Mouse (Mus musculus) CH12.LX (cell line): ENCODE data around the gene Fastk. TPM values are rescaled to one million over a fixed set of nuclear protein-coding genes. Genes with fewer than 3 reads are reported as not detected.

ENCODE experiments used
- DNase-seq: peaks from one replicate; pipeline ENCODE4 v3.0.0-alpha.2; 2013; ENCODE audit errors: extremely low read depth
- H3K27ac ChIP-seq: 2 replicates; pipeline ENCODE4 v1.5.1; 2012; ENCODE audit warnings: low read depth, mild to moderate bottlenecking, control low read depth, moderate library complexity; ENCODE audit not compliant: insufficient read depth
- H3K27me3 ChIP-seq: replicated peaks from 2 replicates; pipeline ENCODE3; 2012; ENCODE audit warnings: inconsistent platforms
- H3K36me3 ChIP-seq, 2 experiments: replicated peaks in 1 of 2; 2 replicates each; pipeline versions ENCODE3 to v1.6.1; 2012; ENCODE audit warnings: inconsistent platforms in 1 of 2, low read length in 1 of 2, mild to moderate bottlenecking in 1 of 2, mixed read lengths in 1 of 2, moderate library complexity in 1 of 2; ENCODE audit not compliant: control insufficient read depth in 1 of 2, insufficient read depth in 1 of 2
- H3K4me1 ChIP-seq, 2 experiments: 2 replicates each; pipeline ENCODE4 v1.6.1; 2012; ENCODE audit warnings: inconsistent platforms in 1 of 2, moderate library complexity in 1 of 2; ENCODE audit not compliant: insufficient read depth in 2 of 2, control insufficient read depth in 1 of 2
- H3K4me2 ChIP-seq: 2 replicates; pipeline ENCODE4 v1.6.1; 2012; ENCODE audit warnings: low read depth, mild to moderate bottlenecking, control low read depth; ENCODE audit not compliant: poor library complexity, insufficient read depth, severe bottlenecking
- H3K4me3 ChIP-seq, 3 experiments: fragments of 150-350 bp in 1 of 3; sonication (generic) in 1 of 3; replicated peaks in 1 of 3; 2 replicates each; pipeline versions ENCODE3 to v1.5.1; 2011 to 2012; ENCODE audit warnings: low read depth in 2 of 3, low read length in 2 of 3, mild to moderate bottlenecking in 2 of 3, moderate library complexity in 2 of 3, control low read depth in 1 of 3, improper control_type of control experiment in 1 of 3, inconsistent platforms in 1 of 3, mixed read lengths in 1 of 3; ENCODE audit not compliant: poor library complexity in 1 of 3
- H3K79me2 ChIP-seq: replicated peaks from 2 replicates; pipeline ENCODE4 v1.6.1; 2012; ENCODE audit warnings: mild to moderate bottlenecking, moderate library complexity; ENCODE audit not compliant: control insufficient read depth, poor library complexity, insufficient read depth, severe bottlenecking; ENCODE audit errors: extremely low read depth
- H3K9ac ChIP-seq: 2 replicates; pipeline ENCODE4 v1.6.1; 2012; ENCODE audit warnings: low read depth, mild to moderate bottlenecking, control low read depth, moderate library complexity; ENCODE audit not compliant: insufficient read depth
- H3K9me3 ChIP-seq: replicated peaks from 2 replicates; pipeline ENCODE3; 2012; ENCODE audit warnings: low read length, inconsistent platforms, mixed read lengths
- CHD2 ChIP-seq: IDR thresholded peaks from 2 replicates; pipeline ENCODE4 v1.6.1; 2011; ENCODE audit warnings: low read length, improper control_type of control experiment
- CTCF ChIP-seq, 2 experiments: IDR thresholded peaks in 1 of 2; conservative IDR thresholded peaks in 1 of 2; 2 replicates each; pipeline ENCODE4 v1.5.1; 2011 to 2012; ENCODE audit warnings: low read depth in 2 of 2, low read length in 2 of 2, improper control_type of control experiment in 1 of 2, inconsistent platforms in 1 of 2, mild to moderate bottlenecking in 1 of 2, moderate library complexity in 1 of 2
- E2F4 ChIP-seq: IDR thresholded peaks from 2 replicates; pipeline ENCODE4 v1.6.1; 2011; ENCODE audit warnings: low read depth, low read length, improper control_type of control experiment; ENCODE audit not compliant: insufficient replicate concordance
- ELF1 ChIP-seq: IDR thresholded peaks from 2 replicates; pipeline ENCODE4 v1.6.1; 2014; ENCODE audit warnings: low read depth, mild to moderate bottlenecking, inconsistent platforms, low read length, improper control_type of control experiment
- ETS1 ChIP-seq: conservative IDR thresholded peaks from 2 replicates; pipeline ENCODE4 v1.6.1; 2012; ENCODE audit warnings: low read depth, mild to moderate bottlenecking, inconsistent platforms, low read length, improper control_type of control experiment, moderate library complexity
- HCFC1 ChIP-seq: IDR thresholded peaks from 2 replicates; pipeline ENCODE4 v1.6.1; 2012; ENCODE audit warnings: low read depth, mild to moderate bottlenecking, inconsistent platforms, low read length, improper control_type of control experiment
- IRF4 ChIP-seq: IDR thresholded peaks from 2 replicates; pipeline ENCODE4 v1.6.1; 2014; ENCODE audit warnings: low read depth, mild to moderate bottlenecking, inconsistent platforms, low read length, improper control_type of control experiment
- JUN ChIP-seq: IDR thresholded peaks from 2 replicates; pipeline ENCODE4 v1.6.1; 2011; ENCODE audit warnings: low read depth, mild to moderate bottlenecking, low read length, improper control_type of control experiment, moderate library complexity; ENCODE audit not compliant: insufficient read depth
- JUND ChIP-seq: conservative IDR thresholded peaks from 2 replicates; pipeline ENCODE4 v1.6.1; 2011; ENCODE audit warnings: low read depth, low read length, improper control_type of control experiment
- KAT2A ChIP-seq: IDR thresholded peaks from 2 replicates; pipeline ENCODE4 v1.6.1; 2012; ENCODE audit warnings: low read length, improper control_type of control experiment, inconsistent platforms; ENCODE audit not compliant: insufficient replicate concordance
- MAFK ChIP-seq: IDR thresholded peaks from 2 replicates; pipeline ENCODE4 v1.6.1; 2011; ENCODE audit warnings: low read length, improper control_type of control experiment; ENCODE audit not compliant: insufficient replicate concordance
- MXI1 ChIP-seq: IDR thresholded peaks from 2 replicates; pipeline ENCODE4 v1.6.1; 2011; ENCODE audit warnings: mild to moderate bottlenecking, low read depth, low read length, improper control_type of control experiment
- MYC ChIP-seq: IDR thresholded peaks from 2 replicates; pipeline ENCODE4 v1.6.1; 2011; ENCODE audit warnings: low read depth, mild to moderate bottlenecking, improper control_type of control experiment, low read length
- NRF1 ChIP-seq: IDR thresholded peaks from 2 replicates; pipeline ENCODE4 v1.6.1; 2014; ENCODE audit warnings: low read depth, mild to moderate bottlenecking, inconsistent platforms, low read length, improper control_type of control experiment, moderate library complexity
- PAX5 ChIP-seq: IDR thresholded peaks from 2 replicates; pipeline ENCODE4 v1.6.1; 2012; ENCODE audit warnings: low read length, inconsistent platforms, mixed read lengths
- POLR2A ChIP-seq: IDR thresholded peaks from 2 replicates; pipeline ENCODE4 v1.6.1; 2011; ENCODE audit warnings: low read depth, mild to moderate bottlenecking, improper control_type of control experiment, low read length
- RAD21 ChIP-seq: IDR thresholded peaks from 2 replicates; pipeline ENCODE4 v1.6.1; 2011; ENCODE audit warnings: low read depth, mild to moderate bottlenecking, low read length, improper control_type of control experiment, moderate library complexity
- RCOR1 ChIP-seq: conservative IDR thresholded peaks from 2 replicates; pipeline ENCODE4 v1.6.1; 2012; ENCODE audit warnings: low read depth, mild to moderate bottlenecking, inconsistent platforms, low read length, improper control_type of control experiment
- SIN3A ChIP-seq: IDR thresholded peaks from 2 replicates; pipeline ENCODE4 v1.6.1; 2012; ENCODE audit warnings: low read length, improper control_type of control experiment, inconsistent platforms
- SMC3 ChIP-seq: IDR thresholded peaks from 2 replicates; pipeline ENCODE4 v1.6.1; 2011; ENCODE audit warnings: low read depth, low read length, improper control_type of control experiment
- TBP ChIP-seq: conservative IDR thresholded peaks from 2 replicates; pipeline ENCODE4 v1.6.1; 2011; ENCODE audit warnings: low read depth, low read length, improper control_type of control experiment
- UBTF ChIP-seq: IDR thresholded peaks from 2 replicates; pipeline ENCODE4 v1.6.1; 2012; ENCODE audit warnings: low read depth, mild to moderate bottlenecking, inconsistent platforms, low read length, improper control_type of control experiment, moderate library complexity
- ZKSCAN1 ChIP-seq: IDR thresholded peaks from 2 replicates; pipeline ENCODE4 v1.6.1; 2012; ENCODE audit warnings: low read depth, inconsistent platforms, low read length, improper control_type of control experiment, borderline replicate concordance
- ZNF384 ChIP-seq: IDR thresholded peaks from 2 replicates; pipeline ENCODE4 v1.6.1; 2012; ENCODE audit warnings: low read depth, low read length, improper control_type of control experiment, inconsistent platforms
- dilution Hi-C: fragments of 300-500 bp; cut with MboI; formaldehyde crosslinking; loops from 2 replicates; pipeline ENCODE4 v1.14.3; 2020; ENCODE audit warnings: low sequenced_read_pairs; ENCODE audit not compliant: extremely low pct_unique_long_range_greater_than_20kb, extremely low pct_ligation_motif_present
- in situ Hi-C: fragments of 300-500 bp; cut with MboI; formaldehyde crosslinking; loops from 3 replicates; pipeline ENCODE4 v1.14.3; 2019; ENCODE audit warnings: low sequenced_read_pairs, low pct_ligation_motif_present, low pct_unique_long_range_greater_than_20kb, mixed read lengths
- polyA plus RNA-seq: library from polyadenylated mRNA; unstranded; fragments of >175 nt; gene quantifications from 2 replicates; pipeline ENCODE4 v1.2.1, GENCODE M21; 2012; ENCODE audit warnings: low read depth; ENCODE audit not compliant: insufficient read length
- total RNA-seq, 2 experiments: library from RNA; depleted of rRNA; stranded (reverse); fragments of 300-350 nt in 1 of 2; fragments of >200 nt in 1 of 2; gene quantifications; 2 replicates each; pipeline ENCODE4 v1.2.3; 2012 to 2014

Gene Fastk
- total and polyA plus RNA-seq, 3 experiments = 44.8 to 88.0 (median 61.4) TPM

DNA sequence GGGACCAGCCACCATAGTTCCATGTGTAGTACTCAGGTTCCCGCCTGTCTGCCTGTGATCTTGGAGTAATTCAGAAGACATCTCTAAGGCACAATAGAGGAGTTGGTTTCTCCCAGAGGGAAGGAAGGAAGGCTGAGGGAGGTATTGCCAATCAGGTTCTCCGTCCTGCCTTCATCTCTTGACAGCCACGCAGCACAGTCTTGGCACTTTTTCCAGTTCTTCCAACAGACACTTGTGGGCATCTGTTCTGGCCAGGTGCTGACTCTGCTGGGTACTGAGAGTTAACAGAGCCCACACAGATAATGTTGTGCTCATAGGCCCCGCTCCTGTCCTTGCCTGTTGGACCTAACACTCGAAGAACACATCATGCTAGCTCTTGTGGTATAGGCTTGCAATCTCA lies 41.7 kb upstream of the Fastk start:
- no peaks in the 10 kb centered on the region for H3K9me3 ChIP-seq
- no peak overlapping the region for H3K4me3 ChIP-seq
- no peaks in the 10 kb centered on the region for H3K4me1 ChIP-seq
- TF ChIP-seq KAT2A (no peak), RCOR1 (no peak)
- peaks cover 52 to 97% of the 10 kb centered on the region in 2 experiments for H3K36me3 ChIP-seq
- H3K4me2 ChIP-seq = no peak overlapping the region
- H3K27ac ChIP-seq = no peak overlapping the region
- H3K9ac ChIP-seq = no peak overlapping the region
- H3K27me3 ChIP-seq = no peaks in the 10 kb centered on the region
- H3K79me2 ChIP-seq = no peaks in the 10 kb centered on the region
- no peak for DNase-seq
- in situ Hi-C loops (no loop called here), dilution Hi-C loops (no loop called here)

DNA sequence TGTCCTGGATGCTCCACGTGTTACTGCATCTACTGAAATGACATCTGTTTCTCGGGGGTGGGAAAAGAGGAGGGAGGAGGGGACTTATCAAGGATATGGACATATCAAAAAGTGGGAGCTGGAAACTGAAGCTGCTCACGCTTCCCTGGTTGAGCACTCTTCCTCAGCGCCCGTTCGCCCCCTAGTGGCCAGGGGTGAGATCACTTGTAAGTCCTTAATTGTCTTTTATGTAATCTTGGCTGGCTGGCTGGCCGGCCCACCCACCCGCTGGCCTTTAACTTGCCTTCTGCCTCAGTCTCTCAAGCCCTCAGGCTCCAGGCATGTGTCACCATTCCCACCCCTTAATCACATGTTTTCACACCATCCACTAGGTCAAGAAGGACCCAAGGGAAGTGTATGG lies 41.0 kb upstream of the Fastk start:
- dilution Hi-C loops = no loop called here
- H3K36me3 ChIP-seq = peaks cover 54 to 97% of the 10 kb centered on the region in 2 experiments

DNA sequence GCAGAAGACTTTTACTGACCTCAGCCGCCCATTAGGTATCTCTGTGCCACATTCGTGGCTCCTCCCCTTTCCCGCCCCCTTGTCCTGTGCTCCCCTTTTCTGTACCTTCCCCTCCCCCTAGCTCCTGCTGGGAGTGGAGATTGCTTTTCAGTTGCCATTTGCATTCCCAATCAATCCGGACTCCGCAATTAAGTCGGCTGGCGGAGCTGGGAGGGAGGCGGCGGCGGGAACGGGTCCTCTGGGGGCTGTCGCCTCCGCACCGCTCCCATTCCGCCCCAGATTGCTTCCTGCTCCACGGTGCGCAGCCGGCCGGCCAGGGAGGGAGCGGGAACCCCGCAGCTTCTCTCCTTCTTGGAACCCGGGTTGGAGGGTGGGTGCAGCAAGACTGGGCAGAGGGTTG lies 39.9 kb upstream of the Fastk start:
- no peak overlapping the region for H3K4me3 ChIP-seq
- no peak for DNase-seq
- H3K27me3 ChIP-seq = no peaks in the 10 kb centered on the region
- no peak overlapping the region for H3K9ac ChIP-seq
- no peaks in the 10 kb centered on the region for H3K9me3 ChIP-seq
- in situ Hi-C loops = no loop called here
- H3K27ac ChIP-seq = no peak overlapping the region
- H3K79me2 ChIP-seq = no peaks in the 10 kb centered on the region
- no peaks in the 10 kb centered on the region for H3K4me1 ChIP-seq
- dilution Hi-C loops = no loop called here
- TF ChIP-seq UBTF (no peak), TBP (no peak), PAX5 (no peak), ETS1 (no peak), CHD2 (no peak), NRF1 (no peak), MXI1 (no peak), MAFK (no peak), ZKSCAN1 (no peak), ZNF384 (no peak), POLR2A (no peak), MYC (no peak), SIN3A (no peak), ELF1 (no peak), E2F4 (no peak), JUN (no peak), HCFC1 (no peak), RCOR1 (no peak), JUND (no peak), RAD21 (no peak)
- peaks cover 60 to 97% of the 10 kb centered on the region in 2 experiments for H3K36me3 ChIP-seq
- no peak overlapping the region for H3K4me2 ChIP-seq

More for the DNA sequence above, 41.0 kb upstream of the Fastk start:
- Histone ChIP-seq H3K9me3 (no peaks in the 10 kb centered on the region), H3K27ac (no peak overlapping the region), H3K4me3 (no peak overlapping the region), H3K9ac (no peak overlapping the region), H3K27me3 (no peaks in the 10 kb centered on the region), H3K4me2 (no peak overlapping the region), H3K79me2 (no peaks in the 10 kb centered on the region), H3K4me1 (no peaks in the 10 kb centered on the region)
- in situ Hi-C loops = no loop called here
- TF ChIP-seq SMC3 (peak; percentile 38), RAD21 (peak; percentile 42), CTCF (conservative IDR thresholded peaks at IDR 0.05 in 1 of 2, IDR thresholded peaks at IDR 0.05 in 1 of 2; ENCODE audit: low read depth in 2 of 2, low read length in 2 of 2) (peak; percentile 48 to 79), UBTF (no peak), IRF4 (no peak)
- peak; percentile 63 for DNase-seq
